Mouse (Mus musculus) midbrain, embryonic 11.5 days (tissue): ENCODE data around the gene Heatr6. TPM values are rescaled to one million over a fixed set of nuclear protein-coding genes. Genes with fewer than 3 reads are reported as not detected.

Source experiments
- ATAC-seq: fragments of 200-750 bp; cut with Nextera tagmentation; 2 replicates; pipeline ENCODE4 v1.8.0; 2017; ENCODE audit warnings: moderate TSS enrichment, moderate library complexity; ENCODE audit not compliant: low FRiP score
- DNase-seq: peaks from one replicate; pipeline ENCODE4 v3.0.0; 2015; ENCODE audit warnings: low spot score; ENCODE audit errors: missing footprints
- H3K27ac ChIP-seq: fragments of 300-500 bp; sonication (generic); 2 replicates; pipeline ENCODE4 v1.5.1; 2014; ENCODE audit warnings: low read depth, low read length
- H3K27me3 ChIP-seq: fragments of 300-500 bp; sonication (generic); 2 replicates; pipeline ENCODE4 v1.6.1; 2014; ENCODE audit warnings: mild to moderate bottlenecking, low read length, moderate library complexity, mixed read lengths; ENCODE audit not compliant: control insufficient read depth, insufficient read depth
- H3K36me3 ChIP-seq: fragments of 300-500 bp; sonication (generic); 2 replicates; pipeline ENCODE4 v1.6.1; 2014; ENCODE audit warnings: mild to moderate bottlenecking, low read length, moderate library complexity, mixed read lengths; ENCODE audit not compliant: control insufficient read depth, insufficient read depth
- H3K4me1 ChIP-seq: fragments of 300-500 bp; sonication (generic); 2 replicates; pipeline ENCODE4 v1.6.1; 2014; ENCODE audit warnings: low read length; ENCODE audit not compliant: control insufficient read depth, insufficient read depth
- H3K4me2 ChIP-seq: fragments of 300-500 bp; sonication (generic); 2 replicates; pipeline ENCODE4 v1.6.1; 2014; ENCODE audit warnings: mild to moderate bottlenecking, moderate library complexity
- H3K4me3 ChIP-seq: fragments of 300-500 bp; sonication (generic); 2 replicates; pipeline ENCODE4 v1.5.1; 2014; ENCODE audit warnings: low read depth, low read length
- H3K9ac ChIP-seq: fragments of 300-500 bp; sonication (generic); 2 replicates; pipeline ENCODE4 v1.6.1; 2014; ENCODE audit warnings: low read length
- H3K9me3 ChIP-seq: fragments of 300-500 bp; sonication (generic); 2 replicates; pipeline ENCODE4 v1.6.1; 2016; ENCODE audit warnings: low read length; ENCODE audit not compliant: control insufficient read depth
- WGBS: fragments of 180-500 bp; shearing (Covaris S2); extraction: QIAGEN DNeasy Blood & Tissue Kit; methylation state at CpG from one replicate; pipeline ENCODE4 v1.1.7; 2014; 5-methylcytosine and 5-hydroxymethylcytosine counted together
- polyA plus RNA-seq: library from polyadenylated mRNA; unstranded; fragments of >200 nt; fragmentation: Nextera tagmentation; extraction: Ambion mirVana; gene quantifications from 2 replicates; pipeline ENCODE4 v1.2.1, GENCODE M21; 2014

The Heatr6 gene
- polyA plus RNA-seq, 1 experiment from 2014 or later = 31.9 TPM

GRCm38 (mm10) chr11:83743525-83743924, 10.0 kb upstream of the Heatr6 start:
- Histone ChIP-seq H3K4me1 (no peaks in the 10 kb centered on the region), H3K9me3 (no peaks in the 10 kb centered on the region), H3K4me3 (no peak overlapping the region), H3K27ac (no peak overlapping the region), H3K27me3 (no peaks in the 10 kb centered on the region), H3K36me3 (no peaks in the 10 kb centered on the region), H3K9ac (no peak overlapping the region), H3K4me2 (no peak overlapping the region)
- DNase-seq (peak; percentile 28), ATAC-seq (no peak)
- 87% methylated on average over 3 of the region's 3 CpGs for WGBS

- Histone ChIP-seq H3K9me3 (no peaks in the 10 kb centered on the region), H3K4me3 (no peak overlapping the region), H3K36me3 (no peaks in the 10 kb centered on the region), H3K27ac (no peak overlapping the region), H3K4me1 (no peaks in the 10 kb centered on the region), H3K9ac (no peak overlapping the region), H3K4me2 (no peak overlapping the region), H3K27me3 (no peaks in the 10 kb centered on the region)
- 71% methylated on average over 4 of the region's 4 CpGs for WGBS
- no peak for ATAC-seq
- DNase-seq = peak; percentile 21
Observed at GRCm38 (mm10) chr11:83746152-83746551, 7.3 kb upstream of the Heatr6 start.

DNA sequence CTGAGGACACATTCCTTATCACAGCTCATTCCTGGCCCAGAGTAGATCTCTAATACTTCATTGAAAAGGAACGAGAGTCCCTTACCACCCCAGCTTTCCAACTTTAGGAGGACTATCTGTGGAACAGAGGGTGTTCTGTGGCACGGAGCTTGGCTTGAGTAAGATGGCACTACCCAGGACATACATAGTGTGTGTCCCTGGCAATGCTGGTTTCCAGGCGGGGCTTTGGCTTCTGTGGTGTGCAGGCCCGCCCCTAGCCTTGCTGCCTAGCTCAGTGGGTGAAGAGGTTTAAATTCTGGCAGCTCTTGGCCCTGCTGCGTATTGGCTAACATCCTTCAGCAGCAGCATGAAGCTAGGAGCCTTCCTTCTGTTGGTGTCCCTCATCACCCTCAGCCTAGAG, 6.8 kb upstream of the Heatr6 start, which contains the start of gene Wfdc21:
Gene Wfdc21 (plus strand): TSS at position 260 of the 400 bp plus-strand sequence.
- Histone ChIP-seq H3K9ac (no peak within 1 kb of the TSS), H3K4me2 (no peak within 1 kb of the TSS), H3K36me3 (no peaks in the 10 kb centered on the region), H3K4me1 (no peaks in the 10 kb centered on the region), H3K4me3 (no peak within 1 kb of the TSS), H3K9me3 (no peaks in the 10 kb centered on the region), H3K27me3 (no peaks in the 10 kb centered on the region), H3K27ac (no peak within 1 kb of the TSS)
- no peak for ATAC-seq
- WGBS = 76% methylated on average over 5 of the region's 5 CpGs
- peak; percentile 72 for DNase-seq

GRCm38 (mm10) chr11:83747376-83748265, 5.9 kb upstream of the Heatr6 start:
- Histone ChIP-seq H3K4me2 (no peak overlapping the region), H3K4me1 (no peaks in the 10 kb centered on the region), H3K27me3 (no peaks in the 10 kb centered on the region), H3K4me3 (no peak overlapping the region), H3K9ac (no peak overlapping the region), H3K27ac (no peak overlapping the region), H3K9me3 (no peaks in the 10 kb centered on the region), H3K36me3 (no peaks in the 10 kb centered on the region)
- WGBS = 71% methylated on average over 6 of the region's 6 CpGs
- DNase-seq (peak; percentile 6), ATAC-seq (no peak)

- Histone ChIP-seq H3K4me1 (peaks cover 9% of the 10 kb centered on the region; the same call in 1 of the 2 replicates), H3K27me3 (no peaks in the 10 kb centered on the region), H3K4me2 (peak overlapping the region; percentile 77), H3K4me3 (peak overlapping the region; percentile 89), H3K9ac (peak overlapping the region; percentile 90), H3K9me3 (no peaks in the 10 kb centered on the region), H3K27ac (peak overlapping the region; percentile 79; the same call in 1 of the 2 replicates), H3K36me3 (peaks cover 16% of the 10 kb centered on the region)
- ATAC-seq (0 out of 2 replicates have a peak, but pooled peaks have one; percentile 54), DNase-seq (no peak)
- 4% methylated on average over 8 of the region's 8 CpGs for WGBS
Observed at GRCm38 (mm10) chr11:83754227-83754626, 731 bp downstream of the Heatr6 start.

DNA sequence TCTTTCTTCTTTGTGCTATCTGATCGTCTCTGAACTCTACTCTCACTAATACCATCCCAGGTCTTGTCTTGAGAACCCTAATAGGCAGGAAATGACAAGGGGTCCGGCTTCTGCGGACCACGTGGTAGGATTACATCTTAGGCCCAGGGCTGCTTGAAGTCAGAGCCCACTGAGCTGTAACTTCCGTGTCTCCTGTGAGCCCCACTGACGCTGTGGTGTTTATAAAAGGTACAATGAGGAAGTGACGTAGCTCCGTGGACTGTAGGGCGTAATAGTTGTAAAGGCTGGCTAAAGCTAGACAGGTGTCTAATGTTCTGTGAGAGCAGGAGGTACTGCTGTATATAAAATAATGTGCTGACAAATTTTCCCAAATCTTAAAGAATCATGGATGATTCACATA, 13.8 kb downstream of the Heatr6 start:
- no peaks in the 10 kb centered on the region for H3K9me3 ChIP-seq
- no peak overlapping the region for H3K9ac ChIP-seq
- H3K4me2 ChIP-seq = no peak overlapping the region
- ATAC-seq (no peak), DNase-seq (peak; percentile 62)
- peaks cover 39% of the 10 kb centered on the region for H3K36me3 ChIP-seq
- H3K4me3 ChIP-seq = no peak overlapping the region
- no peak overlapping the region for H3K27ac ChIP-seq
- WGBS = 94% methylated on average over 9 of the region's 9 CpGs
- H3K4me1 ChIP-seq = no peaks in the 10 kb centered on the region
- no peaks in the 10 kb centered on the region for H3K27me3 ChIP-seq

GRCm38 (mm10) chr11:83768976-83769375, 15.5 kb downstream of the Heatr6 start:
- no peak for ATAC-seq
- Histone ChIP-seq H3K27ac (no peak overlapping the region), H3K36me3 (peaks cover 34% of the 10 kb centered on the region), H3K9ac (no peak overlapping the region), H3K4me2 (no peak overlapping the region), H3K4me1 (no peaks in the 10 kb centered on the region), H3K9me3 (no peaks in the 10 kb centered on the region), H3K4me3 (no peak overlapping the region), H3K27me3 (no peaks in the 10 kb centered on the region)
- WGBS = 87% methylated on average over 4 of the region's 4 CpGs
- DNase-seq = peak; percentile 61

DNA sequence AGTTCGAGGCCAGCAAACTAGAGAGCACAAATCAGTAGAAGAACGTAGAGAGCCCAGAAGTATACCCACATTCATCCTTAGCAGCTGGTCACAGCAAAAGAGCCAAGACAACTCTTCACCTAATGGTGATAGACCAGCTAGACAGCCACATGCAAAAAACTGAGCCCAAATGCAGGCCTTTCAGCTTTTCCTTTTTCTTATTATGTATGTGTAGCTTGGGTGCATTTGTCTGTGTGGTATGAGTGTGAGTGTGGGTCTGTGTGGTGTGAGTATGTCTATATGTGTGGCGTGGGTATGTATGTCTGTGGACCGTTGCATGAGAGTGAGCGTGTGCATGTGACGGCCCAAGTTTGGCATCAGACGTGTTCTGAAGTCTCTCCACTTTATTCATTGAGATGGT, 17.5 kb downstream of the Heatr6 start:
- Histone ChIP-seq H3K9ac (no peak overlapping the region), H3K9me3 (no peaks in the 10 kb centered on the region), H3K36me3 (peaks cover 36% of the 10 kb centered on the region), H3K4me1 (no peaks in the 10 kb centered on the region), H3K27ac (no peak overlapping the region), H3K4me2 (no peak overlapping the region), H3K27me3 (no peaks in the 10 kb centered on the region), H3K4me3 (no peak overlapping the region)
- DNase-seq = peak; percentile 75
- no peak for ATAC-seq
- 94% methylated on average over 7 of the region's 7 CpGs for whole genome bisulfite sequencing

GRCm38 (mm10) chr11:83772341-83772740, 18.8 kb downstream of the Heatr6 start:
- H3K36me3 ChIP-seq = peaks cover 32% of the 10 kb centered on the region
- H3K4me3 ChIP-seq = no peak overlapping the region
- no peak overlapping the region for H3K4me2 ChIP-seq
- DNase-seq = peak; percentile 49
- 97% methylated on average over 6 of the region's 6 CpGs for WGBS
- H3K9ac ChIP-seq = no peak overlapping the region
- ATAC-seq = no peak
- no peak overlapping the region for H3K27ac ChIP-seq
- no peaks in the 10 kb centered on the region for H3K27me3 ChIP-seq
- H3K4me1 ChIP-seq = no peaks in the 10 kb centered on the region
- no peaks in the 10 kb centered on the region for H3K9me3 ChIP-seq
